Mouse (Mus musculus) embryonic fibroblast, embryonic 13.5 days (primary cell): ENCODE results near the gene Gm45711.
"Not testable (repeated sequence)": the region's sequence is repeated elsewhere in the genome, so short reads cannot be mapped to it uniquely, and the experiment has no call there.

Experiments used
- CTCF ChIP-seq: IDR thresholded peaks from 2 replicates; pipeline ENCODE4 v1.5.1; 2011; ENCODE audit warnings: mild to moderate bottlenecking, control low read depth, low read length, moderate library complexity, borderline replicate concordance; ENCODE audit not compliant: insufficient read depth
- POLR2A ChIP-seq: IDR thresholded peaks from 2 replicates; pipeline ENCODE4 v1.6.1; 2011; ENCODE audit warnings: low read depth, mild to moderate bottlenecking, control low read depth, low read length, moderate library complexity

DNA sequence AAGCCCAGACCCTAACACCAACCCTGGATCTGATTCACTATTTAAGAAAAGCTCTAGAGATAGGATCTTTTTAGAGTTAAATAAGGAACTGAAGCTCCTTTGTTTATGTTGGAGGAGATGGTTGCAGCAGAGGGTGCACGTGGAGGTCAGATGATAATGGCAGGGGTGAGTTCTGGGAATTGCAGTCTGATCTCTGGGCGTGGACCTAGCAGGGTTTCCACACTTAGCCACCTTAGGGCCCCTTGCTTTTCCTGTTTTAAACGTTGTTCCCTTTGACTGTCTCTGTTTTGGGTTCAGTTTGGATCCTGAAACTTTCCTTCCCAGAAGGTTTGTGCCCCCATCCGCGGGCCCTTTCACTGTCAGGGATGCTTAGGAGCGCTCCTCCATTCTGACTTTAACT is 1.5 kb downstream of the Gm45711 start:
- TF ChIP-seq CTCF, POLR2A: not testable (repeated sequence)
